Mouse (Mus musculus) granulocyte monocyte progenitor cell, adult 5-6 weeks (primary cell): ENCODE measurements at regions not wholly inside any gene's neighbourhood (a gene's known extent, or its start where the extent isn't known, plus 50 kb on each side); places are given as distances from the start of the nearest gene placed in this dataset.
"Not testable (repeated sequence)": the region's sequence is repeated elsewhere in the genome, so short reads cannot be mapped to it uniquely, and the experiment has no call there.

Experiments used
- ATAC-seq: replicated peaks from 2 replicates; pipeline ENCODE4 v1.8.0; 2016; ENCODE audit warnings: mild to moderate bottlenecking, moderate TSS enrichment, inconsistent platforms; ENCODE audit not compliant: poor library complexity, severe bottlenecking

- not testable (repeated sequence) for ATAC-seq
Observed at GRCm38 (mm10) chr16:8914183-8914582, 84.3 kb downstream of the 1810013L24Rik start.

DNA sequence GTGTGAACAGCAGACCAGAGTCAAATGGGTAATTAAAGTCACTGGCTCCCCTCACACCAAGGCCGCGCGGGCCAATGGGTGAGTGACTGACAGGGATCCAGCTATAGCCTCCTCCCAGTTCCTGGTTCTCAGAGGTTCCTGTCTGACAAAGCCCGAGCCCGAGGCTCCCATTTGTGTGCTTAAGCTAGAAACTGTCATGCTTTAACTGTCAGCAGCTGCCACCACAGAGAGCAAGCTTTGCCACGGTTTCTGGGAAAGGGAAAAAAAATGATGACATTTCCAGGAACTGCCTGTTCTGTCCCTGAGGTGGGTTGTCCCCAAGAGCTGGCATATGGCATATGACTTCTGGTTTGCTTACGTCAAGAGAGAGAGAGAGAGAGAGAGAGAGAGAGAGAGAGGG, 86.2 kb downstream of the 1810013L24Rik start:
- ATAC-seq: no peak

DNA sequence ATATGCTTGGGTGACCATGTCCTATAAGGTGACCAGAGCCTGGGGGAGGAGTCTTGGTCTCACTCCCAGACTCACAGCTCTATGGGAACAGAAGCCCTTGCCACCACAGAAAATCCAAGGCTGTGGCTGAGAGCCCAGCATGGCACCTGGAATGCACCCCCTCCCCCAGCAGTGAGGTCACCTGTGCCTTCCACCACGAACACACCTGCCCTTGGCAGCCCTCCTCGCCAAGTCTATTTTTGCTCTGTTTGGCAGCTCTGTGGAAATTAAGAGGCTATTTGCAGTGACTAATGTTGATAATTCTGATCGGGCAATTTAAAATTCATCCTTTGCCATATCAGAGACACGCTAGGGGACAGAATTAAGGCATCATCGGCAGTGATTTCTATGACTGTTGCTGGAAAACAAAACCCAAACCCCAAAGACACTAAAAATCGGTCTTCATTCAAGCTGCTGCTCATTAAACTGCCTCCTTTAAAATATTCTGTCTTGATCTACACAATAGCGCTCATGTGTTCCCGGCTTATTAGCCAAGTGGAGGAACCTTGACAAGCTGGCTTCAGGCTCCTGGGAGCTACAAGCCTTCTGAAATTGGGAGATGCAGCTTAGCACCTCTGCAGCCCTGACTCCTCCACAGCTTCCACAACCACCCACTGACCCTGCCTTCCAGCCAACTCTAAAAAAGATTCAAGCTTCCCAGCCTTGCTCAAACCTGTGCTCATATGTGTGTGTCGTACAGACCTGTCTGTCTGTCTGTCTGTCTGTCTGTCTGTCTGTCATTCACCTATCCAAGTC, 89.0 kb downstream of the 1810013L24Rik start:
- ATAC-seq: no peak

- no peak for ATAC-seq
Observed at GRCm38 (mm10) chr16:8924732-8925131, 94.8 kb downstream of the 1810013L24Rik start.

GRCm38 (mm10) chr16:8931961-8932360, 102.1 kb downstream of the 1810013L24Rik start:
- no peak for ATAC-seq

DNA sequence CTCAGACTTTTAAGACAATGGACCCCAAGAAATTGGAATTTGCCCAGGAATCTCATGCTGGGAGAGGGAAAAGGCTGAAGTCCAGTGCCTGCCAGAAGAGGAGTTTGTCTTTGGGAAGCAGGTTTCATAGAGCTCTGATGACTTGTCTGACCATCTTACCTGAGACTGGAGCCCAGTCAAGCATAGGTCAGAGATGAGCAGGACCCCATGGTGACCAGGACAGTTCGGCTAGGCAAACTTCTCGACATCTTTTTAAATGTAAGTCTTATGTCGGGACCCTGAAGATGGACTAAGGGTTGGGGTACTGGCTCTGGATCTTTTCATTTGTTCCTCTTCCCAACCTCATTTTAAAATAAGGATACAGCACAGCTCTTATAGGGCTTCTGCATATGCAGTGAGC, 103.2 kb downstream of the 1810013L24Rik start:
- no peak for ATAC-seq

- no peak for ATAC-seq
Observed at GRCm38 (mm10) chr16:8936446-8936845, 106.5 kb downstream of the 1810013L24Rik start.

- ATAC-seq: no peak
Observed at GRCm38 (mm10) chr16:8938516-8938915, 108.6 kb downstream of the 1810013L24Rik start.

DNA sequence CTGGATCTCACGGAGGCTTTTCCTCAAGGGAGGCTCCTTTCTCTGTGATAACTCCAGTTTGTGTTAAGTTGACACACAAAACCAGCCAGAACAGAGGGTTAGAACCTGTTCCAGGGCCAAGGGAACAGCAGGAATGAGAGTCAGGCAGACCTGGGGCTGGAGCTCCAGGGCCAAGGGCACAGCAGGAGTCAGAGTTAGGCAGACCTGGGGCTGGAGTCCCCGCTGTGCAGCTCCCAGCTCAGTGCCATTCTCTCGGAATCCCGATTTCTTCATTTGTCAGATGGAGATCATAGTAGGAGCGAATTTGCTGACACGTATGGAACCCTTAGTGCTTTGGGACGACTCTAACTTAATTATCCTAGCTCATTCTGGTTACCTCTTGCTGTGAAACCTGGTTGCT, 109.2 kb downstream of the 1810013L24Rik start:
- no peak for ATAC-seq

DNA sequence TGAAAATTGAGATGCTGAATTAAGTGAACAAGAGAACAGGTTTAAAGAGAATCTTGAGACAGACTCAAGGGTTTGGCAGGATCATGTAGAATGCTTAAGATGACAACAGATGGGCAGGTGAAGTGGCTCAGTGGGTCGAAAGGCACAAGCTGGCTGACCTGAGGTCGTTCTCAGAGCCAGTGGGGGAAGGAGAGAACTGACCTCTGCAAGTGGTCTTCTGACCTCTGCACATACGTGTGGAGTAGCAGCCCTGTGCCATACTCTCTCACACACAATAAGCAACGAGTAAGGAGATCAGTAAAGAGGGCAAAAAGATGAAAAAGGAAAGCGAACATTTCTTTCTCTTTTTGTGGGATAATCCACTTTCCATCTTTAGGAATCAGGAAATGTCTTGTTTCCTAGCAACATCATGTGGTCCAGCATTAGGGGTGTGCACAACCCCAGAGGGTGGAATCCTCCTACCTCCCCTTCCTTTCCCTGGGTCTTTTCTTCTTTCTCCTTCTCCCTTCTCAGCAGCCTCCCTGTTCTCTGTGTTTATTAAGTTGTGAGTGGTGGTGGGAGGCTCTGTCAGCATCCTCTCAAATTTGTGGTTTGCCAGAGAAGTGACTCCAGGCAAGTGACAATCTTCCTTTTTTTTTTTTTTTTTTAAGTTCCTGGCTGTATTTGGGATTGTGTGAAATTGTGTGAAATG, 114.7 kb downstream of the 1810013L24Rik start:
- no peak for ATAC-seq

GRCm38 (mm10) chr16:8947846-8948245, 117.9 kb downstream of the 1810013L24Rik start:
- no peak for ATAC-seq

DNA sequence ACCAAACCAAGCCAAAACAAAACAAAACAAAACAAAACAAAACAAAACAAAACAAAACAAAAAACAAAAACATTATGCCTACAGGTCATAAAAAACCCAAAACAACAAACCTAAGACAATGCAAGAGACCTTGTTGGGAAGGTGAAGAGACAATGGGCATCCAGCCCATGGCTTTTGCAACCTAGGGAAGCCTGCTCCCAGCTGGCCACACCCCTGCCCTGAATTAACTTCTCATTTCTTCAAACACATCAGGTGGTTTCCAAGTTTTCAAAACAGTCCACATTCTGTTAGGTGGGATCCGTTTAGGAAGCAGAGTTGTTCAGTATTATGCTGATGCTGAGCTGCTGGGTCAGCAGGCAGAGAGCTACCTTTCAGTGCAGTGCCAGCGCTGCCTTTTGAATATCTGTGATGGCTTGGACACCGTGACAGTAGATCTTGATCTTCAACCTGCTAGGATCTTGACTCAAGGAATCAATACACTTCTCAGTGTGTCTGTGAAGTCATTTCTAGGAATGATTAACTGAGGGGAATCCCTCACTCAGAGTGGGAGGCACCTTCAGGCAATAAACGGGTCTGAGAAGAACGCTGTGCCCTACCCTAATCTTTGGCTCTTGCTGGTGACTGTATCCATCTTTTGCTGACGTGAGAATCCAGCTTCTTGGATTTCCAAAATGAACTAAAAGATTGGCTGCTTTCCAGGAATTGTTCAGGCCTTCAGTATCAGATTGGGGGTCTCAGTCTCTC, 121.4 kb downstream of the 1810013L24Rik start:
- no peak for ATAC-seq

DNA sequence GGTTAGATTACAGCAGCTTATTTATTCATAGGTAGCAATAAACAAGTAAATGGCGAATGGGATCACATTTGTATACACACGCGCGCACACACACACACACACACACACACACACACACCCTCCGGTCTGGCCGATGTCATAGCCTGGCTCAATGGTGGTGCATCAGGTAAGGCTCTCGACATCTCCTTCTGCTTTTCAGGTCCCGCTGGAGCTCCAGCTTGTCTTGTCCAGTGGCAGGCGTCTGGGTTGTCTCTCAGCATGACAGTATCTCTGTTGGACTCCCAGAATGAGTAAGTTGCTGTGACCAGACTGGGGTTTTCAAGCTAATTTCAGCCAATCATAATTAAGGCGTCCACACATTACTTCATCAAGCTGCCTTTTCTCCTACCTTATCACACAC, 131.8 kb downstream of the 1810013L24Rik start:
- no peak for ATAC-seq

DNA sequence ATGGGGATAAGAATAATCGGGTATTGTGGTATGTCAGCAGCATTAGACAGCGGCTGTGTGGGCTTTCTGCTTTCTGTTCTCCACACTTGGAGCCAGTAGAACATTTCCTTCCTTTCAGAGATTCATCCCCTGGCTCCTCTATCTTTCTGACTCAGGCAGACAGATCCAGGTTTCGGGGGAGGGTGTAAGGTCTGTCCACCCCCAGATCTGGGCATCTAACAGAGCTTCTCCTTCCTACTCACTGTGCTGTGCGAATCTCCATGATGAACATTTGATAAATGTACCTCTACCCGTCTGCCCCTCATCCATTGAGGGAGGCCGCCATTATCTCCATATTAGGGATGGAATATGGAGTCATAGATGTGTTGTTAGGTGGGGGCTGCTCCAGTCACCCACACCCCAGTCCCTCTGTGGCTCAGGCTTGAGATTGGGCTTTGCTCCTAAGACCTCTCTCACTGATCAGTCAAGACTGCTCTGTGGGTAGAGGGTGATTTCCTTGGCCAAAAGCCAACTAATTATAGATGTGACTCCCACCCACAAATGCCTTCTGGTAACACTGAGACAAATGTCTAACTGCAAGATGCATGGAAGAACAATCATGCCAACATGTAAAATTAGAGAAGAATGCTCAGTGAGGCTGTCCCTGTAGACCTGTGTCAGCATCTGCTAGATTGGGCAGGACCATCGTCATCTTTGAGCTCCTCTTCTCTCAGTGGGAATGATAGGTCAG, 163.8 kb downstream of the 1810013L24Rik start:
- ATAC-seq: no peak

DNA sequence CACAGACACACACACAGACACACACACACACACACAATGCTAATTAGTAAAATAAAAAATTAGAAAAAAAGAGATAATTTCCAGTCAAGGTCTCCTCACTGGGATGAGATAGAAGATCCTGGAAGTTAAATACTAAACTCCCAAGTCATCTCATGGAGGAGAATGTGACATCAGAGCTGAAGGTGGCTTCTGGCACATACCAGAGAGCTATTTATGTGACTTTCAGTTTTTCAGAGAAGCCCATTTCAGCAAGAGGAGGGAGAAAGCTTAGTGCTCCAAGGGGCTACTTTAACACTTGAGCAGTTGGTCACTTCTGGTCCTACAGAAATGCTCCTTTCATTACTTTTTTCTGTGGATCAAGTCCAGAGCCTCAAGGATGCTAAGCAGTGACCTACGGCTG, 164.6 kb downstream of the 1810013L24Rik start:
- no peak for ATAC-seq

DNA sequence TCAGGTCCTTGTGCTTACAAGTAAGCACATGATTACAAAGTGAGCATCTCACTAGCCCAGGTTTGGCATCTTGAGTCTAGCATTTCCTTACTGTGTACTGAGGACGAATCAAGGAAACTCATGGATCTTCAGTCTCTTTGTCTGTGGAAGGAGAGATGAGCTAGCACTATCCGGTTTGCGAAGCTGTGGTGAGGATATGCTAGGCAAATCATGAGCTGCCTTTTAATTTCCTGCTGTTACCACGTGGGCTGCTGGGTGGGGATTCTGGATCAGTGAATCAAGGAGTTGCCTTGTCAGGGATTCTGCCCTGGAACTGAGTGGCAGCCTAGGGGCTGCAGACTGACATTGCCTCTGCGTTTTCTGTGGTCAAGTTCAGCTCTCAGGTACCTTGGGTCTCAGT, 167.3 kb downstream of the 1810013L24Rik start:
- ATAC-seq: no peak

GRCm38 (mm10) chr16:9004012-9004411, 174.1 kb downstream of the 1810013L24Rik start:
- no peak for ATAC-seq

DNA sequence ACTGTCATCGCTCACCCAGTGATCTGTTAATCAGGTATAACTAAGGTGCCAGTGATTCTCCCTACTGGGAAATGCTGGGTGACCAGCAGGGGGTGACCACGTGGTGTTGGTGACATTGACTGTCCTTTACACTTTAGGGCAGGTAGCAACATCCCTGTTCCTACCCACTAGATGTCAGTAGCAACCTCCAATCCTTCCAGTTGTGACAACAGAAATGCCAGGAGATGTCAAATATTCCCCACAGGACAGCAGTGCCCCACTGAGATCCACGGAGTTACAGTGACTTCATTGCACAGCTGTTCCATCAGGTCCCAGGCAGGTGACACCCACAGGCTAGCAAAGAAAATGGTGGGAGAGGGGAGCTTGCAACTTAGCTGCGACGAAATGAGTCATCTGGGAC, 176.0 kb downstream of the 1810013L24Rik start:
- no peak for ATAC-seq

- peak; percentile 77 for ATAC-seq
Observed at GRCm38 (mm10) chr16:9009361-9010083, 179.6 kb downstream of the 1810013L24Rik start.

DNA sequence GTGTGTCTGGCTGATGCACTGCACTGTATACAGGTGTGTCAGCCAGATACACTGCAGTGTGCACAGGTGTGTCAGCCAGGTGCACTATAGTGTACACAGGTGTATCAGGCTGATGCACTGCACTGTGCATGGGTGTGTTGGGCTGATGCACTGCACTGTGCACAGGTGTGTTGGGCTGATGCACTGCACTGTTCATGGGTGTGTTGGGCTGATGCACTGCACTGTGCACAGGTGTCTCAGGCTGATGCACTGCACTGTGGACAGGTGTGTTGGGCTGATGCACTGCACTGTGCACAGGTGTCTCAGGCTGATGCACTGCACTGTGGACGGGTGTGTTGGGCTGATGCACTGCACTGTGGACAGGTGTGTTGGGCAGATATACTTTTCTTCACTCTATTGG, 181.2 kb downstream of the 1810013L24Rik start:
- no peak for ATAC-seq
